Mouse (Mus musculus) stomach, embryonic 16.5 days (tissue): ENCODE results near the gene Fut9. TPM values are rescaled to one million over a fixed set of nuclear protein-coding genes. Genes with fewer than 3 reads are reported as not detected.

Experiments used
- ATAC-seq: fragments of 200-750 bp; cut with Nextera tagmentation; 2 replicates; pipeline ENCODE4 v1.8.0; 2017; ENCODE audit warnings: moderate number of reproducible peaks, moderate TSS enrichment; ENCODE audit not compliant: insufficient read depth, low FRiP score
- H3K27ac ChIP-seq: fragments of 300-500 bp; sonication (generic); 2 replicates; pipeline ENCODE4 v1.5.1; 2014; ENCODE audit warnings: low read length
- H3K27me3 ChIP-seq: fragments of 300-500 bp; sonication (generic); 2 replicates; pipeline ENCODE4 v1.6.1; 2014; ENCODE audit warnings: low read length, control low read depth, mixed read lengths; ENCODE audit not compliant: control insufficient read depth, insufficient read depth
- H3K36me3 ChIP-seq: fragments of 300-500 bp; sonication (generic); 2 replicates; pipeline ENCODE4 v1.6.1; 2014; ENCODE audit warnings: low read length; ENCODE audit not compliant: control insufficient read depth, insufficient read depth
- H3K4me1 ChIP-seq: fragments of 300-500 bp; sonication (generic); 2 replicates; pipeline ENCODE4 v1.6.1; 2014; ENCODE audit warnings: low read length, control low read depth, mixed read lengths; ENCODE audit not compliant: control insufficient read depth, insufficient read depth
- H3K4me2 ChIP-seq: fragments of 300-500 bp; sonication (generic); 2 replicates; pipeline ENCODE4 v1.6.1; 2014; ENCODE audit warnings: low read depth, low read length, mixed read lengths
- H3K4me3 ChIP-seq: fragments of 300-500 bp; sonication (generic); replicated peaks from 2 replicates; pipeline ENCODE4 v1.5.1; 2014; ENCODE audit warnings: mild to moderate bottlenecking, low read length
- H3K9ac ChIP-seq: fragments of 300-500 bp; sonication (generic); 2 replicates; pipeline ENCODE4 v1.6.1; 2014; ENCODE audit warnings: low read length
- H3K9me3 ChIP-seq: fragments of 300-500 bp; sonication (generic); replicated peaks from 2 replicates; pipeline ENCODE4 v1.6.1; 2016; ENCODE audit warnings: low read length, control low read depth; ENCODE audit not compliant: control insufficient read depth
- WGBS: fragments of 180-500 bp; shearing (Covaris S2); extraction: QIAGEN DNeasy Blood & Tissue Kit; methylation state at CpG from one replicate; pipeline ENCODE4 v1.1.7; 2014; 5-methylcytosine and 5-hydroxymethylcytosine counted together
- polyA plus RNA-seq: library from polyadenylated mRNA; unstranded; fragments of >200 nt; fragmentation: Nextera tagmentation; extraction: Ambion mirVana; gene quantifications from 2 replicates; pipeline ENCODE4 v1.2.1, GENCODE M21; 2015

Fut9 gene
- polyA plus RNA-seq, 1 experiment from 2014 or later, result 2.0 TPM

DNA sequence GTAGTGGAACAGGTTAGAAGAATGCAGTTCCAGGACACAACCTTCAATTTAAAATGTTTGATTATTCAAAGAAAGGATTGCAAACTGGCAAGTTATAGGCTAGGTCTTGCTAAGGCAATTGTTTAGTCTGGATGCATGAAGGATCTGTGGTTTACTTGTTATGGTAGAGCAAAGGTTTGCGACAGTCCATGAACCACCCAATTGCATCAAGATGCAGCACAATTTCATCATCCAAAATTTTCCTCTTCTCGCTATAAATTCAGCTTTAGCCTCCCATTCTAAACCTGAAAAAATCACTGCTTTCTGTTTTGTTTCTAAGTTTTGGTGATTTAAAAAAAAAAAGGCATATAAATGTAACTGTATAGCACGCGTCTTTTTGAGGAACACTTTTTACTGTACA, 14.8 kb downstream of the Fut9 start:
- no peaks in the 10 kb centered on the region for H3K36me3 ChIP-seq
- H3K9ac ChIP-seq, result no peak overlapping the region
- no peaks in the 10 kb centered on the region for H3K9me3 ChIP-seq
- 89% methylated on average over 4 of the region's 4 CpGs for WGBS
- ATAC-seq, result no peak
- no peak overlapping the region for H3K27ac ChIP-seq
- no peak overlapping the region for H3K4me3 ChIP-seq
- H3K4me1 ChIP-seq, result no peaks in the 10 kb centered on the region
- H3K27me3 ChIP-seq, result no peaks in the 10 kb centered on the region
- H3K4me2 ChIP-seq, result no peak overlapping the region

DNA sequence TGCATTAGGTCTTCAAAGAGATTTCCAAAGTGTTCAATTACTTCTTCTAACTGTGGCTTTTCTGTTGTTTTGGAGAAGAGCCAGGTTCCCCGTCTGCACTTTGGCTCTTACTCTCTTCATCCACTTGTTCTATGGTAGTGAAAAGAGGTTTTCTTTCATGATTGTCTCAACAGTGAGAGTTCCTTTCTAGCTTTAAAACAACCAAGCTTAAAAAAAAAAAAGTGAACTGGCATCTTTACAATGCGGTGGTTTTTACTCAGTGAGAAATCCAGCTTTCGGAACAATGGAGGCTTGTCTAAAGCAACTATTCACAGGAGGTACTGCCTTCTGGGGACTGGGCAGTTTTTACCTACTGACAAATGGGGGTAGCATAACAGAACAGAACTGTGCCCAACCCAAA, 31.4 kb downstream of the Fut9 start:
- Histone ChIP-seq H3K27me3 (no peaks in the 10 kb centered on the region), H3K4me3 (no peak overlapping the region), H3K36me3 (no peaks in the 10 kb centered on the region), H3K9me3 (no peaks in the 10 kb centered on the region), H3K4me1 (no peaks in the 10 kb centered on the region), H3K4me2 (no peak overlapping the region), H3K9ac (no peak overlapping the region), H3K27ac (no peak overlapping the region)
- 68% methylated on average over 3 of the region's 3 CpGs for WGBS
- ATAC-seq, result no peak

DNA sequence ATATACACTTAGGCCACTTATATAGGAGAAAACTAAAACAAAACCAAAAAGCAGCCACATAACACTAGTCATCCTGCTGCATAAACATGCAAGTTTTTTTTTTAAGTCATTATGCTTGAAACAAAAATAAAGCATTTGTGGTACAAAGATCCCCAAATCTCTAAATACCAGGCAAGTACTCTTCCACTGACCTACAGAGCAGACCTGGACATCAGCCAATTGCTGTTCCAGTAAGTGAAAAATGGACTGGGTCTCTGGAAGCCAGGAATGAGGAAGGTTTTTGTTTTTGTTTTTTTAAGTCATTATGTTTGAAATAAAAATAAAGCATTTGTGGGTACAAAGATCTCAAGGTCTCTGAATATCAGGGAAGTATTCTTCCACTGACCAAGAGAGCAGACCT, 37.0 kb downstream of the Fut9 start:
- Histone ChIP-seq H3K36me3 (no peaks in the 10 kb centered on the region), H3K9ac (no peak overlapping the region), H3K27me3 (no peaks in the 10 kb centered on the region), H3K4me1 (no peaks in the 10 kb centered on the region), H3K9me3 (no peaks in the 10 kb centered on the region), H3K4me3 (no peak overlapping the region), H3K4me2 (no peak overlapping the region), H3K27ac (no peak overlapping the region)
- no peak for ATAC-seq

DNA sequence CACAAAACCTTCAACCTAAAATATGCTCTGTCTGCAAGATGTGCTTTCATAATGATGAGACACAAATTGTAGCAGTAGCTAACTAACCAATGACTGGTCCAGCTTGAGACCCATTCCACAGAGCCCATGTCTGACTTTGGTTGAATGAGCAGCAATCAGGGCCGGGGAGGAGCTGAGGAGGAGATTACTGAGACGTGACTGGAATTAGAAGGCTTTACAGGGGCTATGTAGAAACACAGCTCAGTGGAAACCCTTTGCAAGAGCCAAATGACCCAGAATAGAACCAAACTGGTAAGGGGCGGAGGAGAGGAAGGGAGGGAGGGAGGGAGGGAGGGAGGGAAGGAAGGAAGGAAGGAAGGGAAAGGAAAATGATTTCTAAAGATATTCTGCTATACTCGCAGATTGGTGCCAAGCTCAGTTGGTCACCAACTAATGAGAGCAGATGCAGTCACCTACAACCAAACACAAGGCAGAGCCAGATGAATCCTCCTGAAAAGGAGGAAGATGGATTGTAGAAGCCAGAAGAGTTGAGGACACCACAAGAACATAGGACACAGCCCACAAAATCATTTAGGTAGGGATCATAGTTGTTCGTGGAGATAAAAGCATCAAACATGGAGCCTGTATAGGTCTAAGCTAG, 42.0 kb downstream of the Fut9 start:
- Histone ChIP-seq H3K36me3 (no peaks in the 10 kb centered on the region), H3K27ac (no peak overlapping the region), H3K9me3 (no peaks in the 10 kb centered on the region), H3K4me1 (no peaks in the 10 kb centered on the region), H3K4me3 (no peak overlapping the region), H3K4me2 (no peak overlapping the region), H3K9ac (no peak overlapping the region), H3K27me3 (no peaks in the 10 kb centered on the region)
- ATAC-seq, result no peak
- 84% methylated on average over 4 of the region's 5 CpGs for WGBS

DNA sequence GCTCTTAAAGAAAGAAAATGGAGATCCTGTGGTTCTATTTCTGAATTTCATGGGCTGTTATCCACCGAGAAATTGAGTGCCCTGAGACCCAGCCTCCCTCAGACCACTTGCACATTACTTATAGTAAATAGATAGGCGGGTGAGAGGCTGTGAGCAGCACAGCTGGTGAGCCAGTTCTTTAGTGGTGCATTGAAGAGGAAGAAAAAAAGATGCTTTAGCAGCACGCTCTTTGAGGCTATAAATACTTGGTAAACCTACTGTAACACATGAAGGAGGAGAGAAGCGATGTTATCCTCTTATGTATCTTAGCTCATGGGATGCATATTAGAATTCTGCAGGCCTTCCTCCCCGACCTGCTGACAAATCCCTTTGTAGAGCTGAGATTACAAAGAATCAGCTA, 58.5 kb downstream of the Fut9 start:
- Histone ChIP-seq H3K9me3 (no peaks in the 10 kb centered on the region), H3K27me3 (no peaks in the 10 kb centered on the region), H3K4me1 (no peaks in the 10 kb centered on the region), H3K4me2 (no peak overlapping the region), H3K27ac (no peak overlapping the region), H3K9ac (no peak overlapping the region), H3K4me3 (no peak overlapping the region), H3K36me3 (no peaks in the 10 kb centered on the region)
- no peak for ATAC-seq
- WGBS, result 81% methylated on average over 5 of the region's 5 CpGs

DNA sequence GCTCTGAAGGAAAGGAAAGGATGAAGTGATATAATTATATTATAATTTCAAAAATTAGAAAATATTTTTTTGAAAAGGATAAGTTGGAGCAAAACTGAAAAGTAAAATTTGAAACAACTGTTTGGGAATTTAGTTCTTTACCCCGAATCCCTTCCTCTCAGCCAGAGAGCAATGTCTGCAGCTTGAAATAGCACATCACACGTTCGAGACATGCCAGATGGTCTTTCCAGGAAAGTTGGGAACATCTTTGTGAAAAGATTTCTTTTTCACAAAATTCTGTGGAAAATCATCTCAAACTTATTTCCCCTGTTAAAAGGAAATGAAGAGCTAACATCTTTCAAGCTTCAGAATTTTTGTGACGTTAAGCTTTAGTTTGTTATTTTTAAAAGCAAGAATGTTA, 61.3 kb downstream of the Fut9 start:
- H3K4me1 ChIP-seq, result no peaks in the 10 kb centered on the region
- H3K9me3 ChIP-seq, result no peaks in the 10 kb centered on the region
- no peaks in the 10 kb centered on the region for H3K36me3 ChIP-seq
- 80% methylated on average over 4 of the region's 4 CpGs for WGBS
- no peak overlapping the region for H3K9ac ChIP-seq
- no peak for ATAC-seq
- no peaks in the 10 kb centered on the region for H3K27me3 ChIP-seq
- H3K4me3 ChIP-seq, result no peak overlapping the region
- H3K4me2 ChIP-seq, result no peak overlapping the region
- H3K27ac ChIP-seq, result no peak overlapping the region

DNA sequence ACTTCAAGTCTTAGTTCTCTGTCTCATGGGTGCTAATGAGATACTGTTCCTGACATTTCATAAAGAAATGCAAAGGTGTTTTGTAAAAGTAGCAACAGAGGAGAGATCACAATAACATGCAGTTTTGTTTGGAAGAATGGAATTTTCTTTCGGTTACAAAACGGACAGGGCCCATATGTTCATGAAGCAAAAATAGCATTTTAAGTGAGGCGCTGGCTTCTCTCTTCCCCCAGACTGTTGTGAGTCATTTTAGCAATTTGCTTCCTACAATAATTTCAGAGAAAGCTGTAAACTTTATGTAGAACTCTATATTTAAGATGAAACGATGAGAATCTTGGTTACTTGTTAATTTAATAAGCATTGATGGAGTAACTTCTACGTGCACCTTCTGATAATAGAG, 78.5 kb downstream of the Fut9 start:
- H3K27me3 ChIP-seq, result no peaks in the 10 kb centered on the region
- H3K4me1 ChIP-seq, result no peaks in the 10 kb centered on the region
- no peak for ATAC-seq
- no peak overlapping the region for H3K4me2 ChIP-seq
- no peak overlapping the region for H3K4me3 ChIP-seq
- no peak overlapping the region for H3K27ac ChIP-seq
- 78% methylated on average over 5 of the region's 5 CpGs for WGBS
- no peaks in the 10 kb centered on the region for H3K36me3 ChIP-seq
- H3K9ac ChIP-seq, result no peak overlapping the region
- H3K9me3 ChIP-seq, result no peaks in the 10 kb centered on the region

DNA sequence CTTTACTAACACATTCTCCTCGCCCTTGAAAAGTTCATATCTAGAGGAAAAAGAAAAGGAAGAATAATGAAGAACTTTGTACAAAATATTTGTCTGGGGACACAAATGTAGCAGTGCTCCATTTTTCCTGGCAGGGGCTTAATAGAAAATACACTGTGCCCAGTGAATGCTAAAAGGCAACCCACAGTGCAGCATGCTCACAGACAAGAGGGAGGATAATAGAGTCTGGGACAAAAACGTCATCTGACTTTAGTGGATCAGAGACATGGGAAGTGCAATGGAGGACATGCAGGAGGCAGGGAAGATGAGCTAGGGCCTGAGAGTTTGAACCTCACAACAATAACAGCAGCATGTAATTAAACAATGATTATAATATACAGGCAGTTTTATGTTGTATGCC, 86.1 kb downstream of the Fut9 start:
- Histone ChIP-seq H3K9ac (no peak overlapping the region), H3K27me3 (no peaks in the 10 kb centered on the region), H3K9me3 (no peaks in the 10 kb centered on the region), H3K4me2 (no peak overlapping the region), H3K36me3 (no peaks in the 10 kb centered on the region), H3K4me1 (no peaks in the 10 kb centered on the region), H3K4me3 (no peak overlapping the region), H3K27ac (no peak overlapping the region)
- WGBS, result 81% methylated on average over 2 of the region's 2 CpGs
- no peak for ATAC-seq

DNA sequence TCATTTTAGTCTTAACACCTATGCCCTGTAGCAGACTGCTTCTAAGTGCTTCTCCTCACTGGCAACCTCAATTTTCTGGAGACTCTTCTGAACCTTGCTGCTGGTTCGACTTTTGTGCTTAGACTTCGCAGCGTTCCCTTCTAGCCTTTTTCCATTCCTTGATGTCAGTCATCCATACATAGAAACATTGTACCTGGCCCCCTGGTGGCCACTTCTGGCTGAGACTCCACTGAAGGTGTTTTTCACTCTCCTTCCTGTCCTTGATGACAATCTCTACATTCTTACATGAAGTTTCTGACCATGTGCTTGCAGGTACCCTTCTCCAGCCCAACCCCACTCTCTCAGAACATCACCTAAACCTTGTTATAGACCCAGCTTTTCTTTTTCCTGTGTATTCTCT, 115.1 kb downstream of the Fut9 start:
- H3K27ac ChIP-seq, result no peak overlapping the region
- H3K9ac ChIP-seq, result no peak overlapping the region
- no peaks in the 10 kb centered on the region for H3K27me3 ChIP-seq
- no peaks in the 10 kb centered on the region for H3K36me3 ChIP-seq
- H3K4me1 ChIP-seq, result no peaks in the 10 kb centered on the region
- H3K4me2 ChIP-seq, result no peak overlapping the region
- no peak for ATAC-seq
- 94% methylated on average over 3 of the region's 3 CpGs for WGBS
- no peak overlapping the region for H3K4me3 ChIP-seq
- H3K9me3 ChIP-seq, result no peaks in the 10 kb centered on the region

DNA sequence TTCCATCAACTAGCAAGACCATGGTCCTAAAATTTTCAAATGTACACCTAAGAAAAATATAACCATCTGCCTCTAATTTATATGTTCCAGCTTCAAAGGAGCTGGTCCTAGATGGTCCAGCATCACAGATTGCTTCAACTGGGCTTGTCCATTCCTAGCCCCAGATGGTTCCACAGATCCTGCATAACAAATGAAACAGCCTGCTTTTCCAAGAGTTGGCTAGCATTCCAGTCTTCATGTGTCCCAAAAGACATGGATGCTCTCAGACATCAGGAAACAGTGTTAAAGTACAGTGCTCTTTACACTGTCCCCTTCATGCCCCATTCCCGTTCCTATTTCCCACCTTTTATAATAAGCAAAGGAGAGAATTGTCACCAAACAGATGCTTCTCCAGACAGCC, 135.8 kb downstream of the Fut9 start:
- Histone ChIP-seq H3K9me3 (no peaks in the 10 kb centered on the region), H3K36me3 (no peaks in the 10 kb centered on the region), H3K4me2 (no peak overlapping the region), H3K4me3 (no peak overlapping the region), H3K27me3 (no peaks in the 10 kb centered on the region), H3K27ac (no peak overlapping the region), H3K4me1 (no peaks in the 10 kb centered on the region), H3K9ac (no peak overlapping the region)
- ATAC-seq, result no peak
- 79% methylated on average over 1 of the region's 1 CpGs for WGBS
